Mouse (Mus musculus): ENCODE data around the gene Pank4.

Gene Pank4

DNA sequence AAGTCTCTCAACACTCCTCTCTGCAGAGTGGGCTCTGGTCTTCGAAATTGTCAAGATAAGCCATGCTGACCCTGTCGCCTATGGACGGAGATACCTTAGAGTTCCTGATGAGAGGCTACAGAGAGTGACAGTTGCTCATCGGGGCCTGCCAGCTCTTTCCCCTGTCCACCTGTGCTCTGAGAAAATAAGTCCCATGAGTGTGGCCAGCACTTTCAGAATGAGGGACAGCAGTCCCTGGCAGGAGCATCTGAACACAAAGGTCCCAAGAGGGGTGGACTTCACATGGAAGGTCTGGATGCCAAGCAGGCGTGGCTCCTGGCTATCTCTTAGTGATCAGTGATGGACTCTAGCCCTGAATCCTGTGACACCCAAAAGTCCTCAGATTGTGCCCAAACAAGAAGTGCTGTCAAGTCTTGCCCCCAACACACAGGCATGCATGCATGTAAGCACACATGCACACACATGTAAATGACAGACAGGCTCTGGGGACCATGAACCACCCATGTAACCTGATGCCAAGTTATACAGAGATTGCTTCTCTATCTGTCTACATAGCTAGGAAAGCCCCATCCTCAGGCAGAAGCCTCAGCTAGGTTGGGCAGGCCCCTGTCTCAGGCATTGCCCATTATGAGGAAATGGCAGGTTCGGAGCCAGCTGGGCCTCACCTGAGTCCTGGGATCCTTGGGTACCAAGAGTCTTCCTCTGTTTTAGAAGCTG lies 20.4 kb upstream of the Pank4 start:
- DNase-seq (ENCODE audit: low read depth), result no peak

DNA sequence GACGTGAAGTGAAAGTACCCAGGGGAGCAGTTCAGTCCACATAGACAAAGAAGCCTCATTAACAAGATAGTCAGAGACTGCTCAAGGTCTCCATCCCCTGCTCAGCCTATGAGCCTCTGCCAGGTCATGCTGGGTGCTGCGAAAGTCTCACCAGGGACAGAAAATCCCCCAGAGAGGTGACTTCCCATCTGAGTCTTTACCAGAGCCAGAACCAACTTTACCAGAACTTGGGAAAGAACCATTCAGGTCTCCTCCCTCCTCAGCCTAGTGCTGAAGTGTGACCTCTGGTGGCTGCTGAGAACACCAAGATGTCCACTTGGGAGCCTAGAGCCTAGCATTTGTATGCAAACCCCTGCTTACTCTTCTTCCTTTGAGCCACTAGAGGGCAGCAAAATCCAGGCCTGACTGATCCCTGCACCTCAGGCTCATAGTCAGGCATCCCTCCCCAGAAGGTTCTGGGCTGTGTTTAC lies 19.8 kb upstream of the Pank4 start:
- peak; percentile 89 for DNase-seq (ENCODE audit: low read depth)

DNA sequence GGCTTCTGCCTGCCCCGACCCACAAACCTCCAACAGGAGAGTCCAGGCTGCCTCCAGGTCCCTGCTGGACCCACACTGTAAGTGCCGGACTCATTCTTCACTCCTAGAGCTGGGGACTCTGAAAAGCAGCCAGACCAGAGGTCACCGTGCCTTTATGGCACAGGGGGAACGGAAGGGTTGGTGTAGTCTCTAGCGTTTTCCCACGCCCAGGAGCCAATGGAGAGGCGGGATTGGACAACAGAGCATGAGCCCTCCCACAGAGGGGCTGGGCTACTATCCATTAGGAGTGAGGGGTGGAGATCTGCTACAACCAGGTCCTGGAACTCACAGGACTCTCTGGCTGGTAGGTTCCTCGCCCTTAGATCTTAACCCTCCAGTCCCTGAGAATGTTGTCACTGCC lies 17.6 kb upstream of the Pank4 start:
- no peak for DNase-seq (ENCODE audit: low read depth)

DNA sequence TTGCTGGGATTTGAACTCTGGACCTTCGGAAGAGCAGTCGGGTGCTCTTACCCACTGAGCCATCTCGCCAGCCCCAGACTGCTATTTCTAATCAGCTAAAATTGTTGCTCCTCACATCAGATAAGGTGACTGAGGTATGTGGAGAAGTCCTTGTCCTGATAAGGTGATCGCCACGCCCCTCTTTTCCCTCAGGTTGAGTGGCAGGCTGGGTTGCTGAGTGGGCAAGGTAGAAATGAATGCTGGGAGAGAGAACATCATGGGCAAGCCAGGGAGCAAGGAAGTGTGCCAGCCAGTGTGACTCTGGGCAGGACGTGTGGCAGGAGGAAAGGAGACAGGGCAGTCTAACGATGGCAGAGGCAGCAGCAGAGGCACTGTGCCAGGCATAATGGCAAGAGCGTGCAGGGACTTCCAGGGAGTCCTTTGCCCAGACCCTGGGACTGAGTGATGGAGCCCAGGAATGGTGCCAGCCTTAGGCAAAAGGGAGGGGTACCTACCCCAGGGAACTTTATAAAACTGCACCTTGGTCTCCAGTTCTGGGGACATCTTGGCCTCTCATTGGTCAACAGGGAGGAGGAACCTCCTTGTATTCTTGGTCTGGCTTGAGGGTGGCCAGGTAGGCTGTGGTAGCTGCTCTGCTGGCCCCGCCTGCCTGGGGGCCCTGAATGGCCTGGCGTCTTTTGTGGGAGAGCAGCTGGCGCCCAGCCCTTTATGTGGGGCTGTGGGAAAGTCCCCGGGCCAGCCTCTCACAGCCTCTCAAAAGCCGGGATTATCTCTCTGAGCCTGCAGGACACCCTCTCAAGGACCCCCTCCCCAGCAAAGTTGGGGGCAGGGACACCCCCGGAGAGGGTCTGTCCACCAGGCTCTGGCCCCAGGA lies 15.6 kb upstream of the Pank4 start:
- no peak for DNase-seq (ENCODE audit: low read depth)

DNA sequence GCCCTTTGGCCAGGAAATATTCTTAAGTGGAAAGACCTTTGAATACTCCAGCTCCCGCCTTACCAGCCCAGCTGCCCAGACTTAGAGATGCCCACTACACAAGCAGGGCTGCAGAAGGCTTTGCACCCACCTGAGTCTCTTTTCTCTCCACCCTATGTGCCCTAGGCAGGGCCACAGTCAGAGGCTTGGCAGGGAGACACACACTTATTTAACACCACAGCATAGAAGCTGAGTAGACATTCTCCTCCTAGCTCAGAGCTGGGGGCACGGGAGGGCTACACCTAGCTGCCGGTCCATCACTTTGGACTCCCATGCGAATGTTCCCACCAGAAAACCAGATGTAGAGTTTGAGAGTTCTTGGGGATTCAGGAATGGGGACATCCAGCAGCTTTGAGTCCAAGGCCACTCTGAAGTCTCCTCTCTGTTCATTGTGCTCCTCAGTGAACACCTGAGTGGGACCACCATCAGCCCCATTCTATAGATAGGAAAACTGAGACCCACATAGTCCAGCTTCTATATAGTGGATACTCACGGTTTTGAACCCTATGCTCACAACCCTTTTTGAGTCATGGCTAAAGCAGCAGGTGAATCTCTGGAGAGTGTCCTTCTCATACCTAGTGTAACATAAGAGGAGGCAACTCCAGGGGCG lies 14.9 kb upstream of the Pank4 start:
- DNase-seq (ENCODE audit: low read depth), result no peak

DNA sequence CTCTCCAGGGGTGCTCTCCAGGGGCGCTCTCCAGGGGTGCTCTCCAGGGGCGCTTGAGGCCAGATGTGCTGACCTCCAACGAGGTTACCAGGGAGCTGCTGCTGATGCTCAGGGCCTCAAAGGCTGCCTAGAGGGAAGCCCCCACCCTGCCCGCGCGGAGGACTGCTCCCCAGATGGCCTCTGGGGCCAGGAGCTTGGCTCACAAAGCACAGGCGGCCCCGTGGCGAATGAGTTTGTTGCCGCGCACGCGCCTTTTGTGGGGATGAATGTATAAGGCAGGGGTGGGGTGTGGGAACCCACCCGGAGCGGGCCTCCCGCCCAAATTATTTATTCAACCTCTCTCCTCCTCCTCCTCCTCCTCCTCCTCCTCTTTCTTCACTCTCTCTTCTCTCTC lies 14.3 kb upstream of the Pank4 start:
- no peak for DNase-seq (ENCODE audit: low read depth)

DNA sequence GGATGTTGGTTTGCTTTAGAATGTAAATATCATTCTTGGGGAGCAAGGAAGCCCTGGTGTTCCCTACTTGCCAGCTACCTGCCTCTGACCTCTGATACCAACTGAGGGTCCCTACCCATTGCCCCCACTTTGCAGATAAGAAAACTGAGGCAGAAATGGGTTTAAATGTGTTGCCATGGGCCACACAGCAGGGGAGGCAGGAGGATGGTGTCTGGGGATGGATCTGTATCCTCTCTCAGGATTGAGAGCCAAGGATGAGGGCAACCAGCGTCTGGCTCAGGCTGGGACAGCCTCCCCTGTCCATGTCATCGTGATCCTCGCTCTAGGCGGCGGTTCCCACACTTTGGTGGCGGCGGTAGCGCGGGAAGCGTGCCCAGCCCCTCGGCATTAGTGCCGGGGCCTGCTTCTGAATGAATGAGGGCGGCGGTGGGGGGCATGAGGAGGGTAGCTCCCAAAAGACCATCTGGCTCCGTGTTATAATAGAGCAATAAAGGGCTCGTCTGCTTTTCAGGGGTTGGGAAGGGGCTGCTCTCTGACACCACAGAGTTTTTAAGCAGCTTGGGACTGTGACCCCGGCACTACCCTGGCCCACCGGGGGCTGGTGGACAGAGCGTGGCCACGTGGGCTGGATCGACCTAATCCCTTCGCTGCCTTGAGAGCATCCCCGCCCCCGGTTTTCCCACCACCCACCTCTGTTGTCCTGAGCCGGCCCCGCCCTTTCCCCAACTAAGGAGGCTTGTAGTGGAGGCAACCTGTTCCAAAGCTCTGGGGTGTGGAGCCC lies 11.3 kb upstream of the Pank4 start:
- no peak for DNase-seq (ENCODE audit: low read depth)

DNA sequence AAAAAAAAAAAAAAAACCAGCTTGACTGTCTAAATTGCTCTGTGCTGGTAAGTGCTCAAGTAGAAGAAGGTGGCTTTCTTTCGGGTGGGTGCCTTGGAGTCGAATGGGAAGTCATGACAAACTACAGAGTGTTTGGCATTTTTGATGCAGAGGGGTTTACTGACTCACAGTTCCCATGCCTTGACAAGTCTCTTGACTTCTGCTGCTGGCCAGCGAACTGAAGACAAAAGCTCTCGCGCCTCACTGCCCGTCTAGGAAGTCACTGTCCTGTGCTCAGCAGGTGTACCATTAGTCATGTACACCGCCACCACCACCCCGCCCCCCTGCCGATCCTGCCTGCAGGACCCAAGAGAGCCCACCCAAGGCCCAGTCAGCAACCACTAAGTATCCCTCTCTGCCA lies 7.3 kb upstream of the Pank4 start:
- no peak for DNase-seq (ENCODE audit: low read depth)

DNA sequence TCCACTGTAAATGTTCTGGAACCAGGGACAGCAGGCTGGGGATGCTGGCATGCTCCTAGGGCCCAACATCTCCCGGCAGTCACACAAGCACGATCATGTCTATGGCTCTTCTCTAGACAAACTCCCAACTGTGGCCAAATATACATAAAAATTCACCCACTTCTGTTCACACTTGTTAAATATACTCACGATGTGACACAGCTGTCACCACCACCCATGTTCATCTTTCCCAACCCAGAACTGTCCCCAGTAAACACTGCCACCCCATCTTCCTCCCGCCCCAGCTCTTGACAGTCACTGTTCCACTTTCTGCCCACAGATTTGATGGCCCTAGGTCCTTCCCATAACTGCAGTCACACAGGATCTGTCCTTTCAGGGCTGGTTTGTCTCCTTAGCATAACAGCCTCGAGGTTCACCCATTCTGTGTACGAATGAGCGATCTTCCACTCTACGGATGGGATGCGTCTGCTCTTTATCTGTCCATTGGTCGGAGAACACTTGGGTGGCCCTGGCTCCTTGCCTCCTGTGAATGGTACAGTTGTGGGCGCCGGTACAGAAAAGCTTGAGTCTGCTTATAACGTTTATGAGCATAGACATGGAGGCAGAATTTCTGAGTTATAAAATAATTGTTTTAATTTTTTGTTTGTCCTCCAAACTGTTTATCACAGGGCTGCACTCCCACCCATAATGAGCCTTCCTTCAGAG lies 6.5 kb upstream of the Pank4 start:
- DNase-seq (ENCODE audit: low read depth), result no peak

DNA sequence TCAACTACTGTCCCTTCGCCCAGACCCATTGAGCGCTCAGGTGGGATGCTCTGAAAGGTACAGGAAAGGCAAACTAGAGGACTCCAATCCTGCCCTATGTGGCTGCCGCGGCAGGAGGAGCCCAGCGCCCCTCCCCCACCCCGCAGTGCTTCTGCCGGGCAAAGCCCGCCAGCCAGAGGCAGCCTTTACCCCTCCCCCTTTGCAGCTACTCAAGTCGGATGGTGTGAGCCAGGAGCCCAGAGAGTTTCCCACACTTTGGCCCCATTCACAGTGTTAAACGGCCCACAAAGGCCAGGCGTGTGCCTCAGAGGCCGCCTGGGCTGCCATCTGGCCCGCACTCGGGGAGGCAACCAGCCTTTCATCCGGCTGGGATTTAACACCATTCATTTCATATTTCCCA lies 5.8 kb upstream of the Pank4 start:
- no peak for DNase-seq (ENCODE audit: low read depth)

DNA sequence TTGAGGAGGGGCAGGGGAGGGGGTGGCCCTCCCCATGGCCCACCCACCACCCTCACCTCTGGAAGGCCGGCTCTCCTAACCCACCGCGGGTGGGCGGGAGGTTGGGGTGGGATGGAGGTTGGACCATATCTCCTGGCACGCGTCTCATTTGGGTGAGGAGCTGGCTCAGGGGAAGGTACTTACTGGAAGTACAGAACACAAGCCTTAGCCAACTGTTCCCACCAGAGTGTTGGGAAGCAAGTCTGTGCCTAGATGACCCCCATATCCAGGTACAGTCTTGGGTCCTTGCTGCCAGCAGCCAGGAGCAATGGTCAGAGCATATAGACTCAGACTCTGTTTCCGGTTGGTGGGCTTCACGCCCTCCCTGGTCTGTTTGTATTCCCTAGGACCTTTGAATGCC lies 5.3 kb upstream of the Pank4 start:
- no peak for DNase-seq (ENCODE audit: low read depth)

DNA sequence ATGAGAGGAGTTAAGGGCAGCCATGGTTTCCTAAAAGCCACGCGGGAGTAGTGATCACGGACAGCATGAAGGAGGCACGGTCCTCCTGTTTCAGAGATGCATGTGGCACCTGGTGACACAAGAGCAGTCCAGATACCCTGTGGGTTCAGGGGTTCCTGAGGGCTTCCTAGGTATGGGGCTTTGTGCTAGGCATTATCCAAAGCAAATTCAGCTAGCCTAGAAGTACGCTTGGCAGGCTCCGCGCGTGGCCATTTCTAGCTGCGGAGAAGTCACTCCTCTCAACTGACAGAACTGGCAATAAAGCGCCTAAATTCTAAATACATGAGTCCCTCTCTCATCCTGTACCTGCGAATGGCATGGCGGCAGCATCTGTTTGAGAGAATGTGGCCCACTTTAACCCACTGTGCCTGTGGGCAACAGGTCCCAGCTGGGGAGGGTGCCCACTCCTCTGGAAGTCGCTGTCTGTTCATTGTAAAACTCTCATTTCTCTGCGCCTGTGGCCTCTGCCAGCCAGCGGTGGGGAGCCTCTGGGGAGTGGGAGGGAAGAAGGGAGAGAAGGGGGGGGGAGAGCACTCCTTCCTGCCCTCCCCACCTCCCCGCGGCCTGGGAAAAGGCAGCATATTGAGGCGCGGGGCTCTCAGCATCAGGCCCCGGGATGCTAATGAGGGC lies 3.8 kb upstream of the Pank4 start:
- DNase-seq (ENCODE audit: low read depth), result no peak

DNA sequence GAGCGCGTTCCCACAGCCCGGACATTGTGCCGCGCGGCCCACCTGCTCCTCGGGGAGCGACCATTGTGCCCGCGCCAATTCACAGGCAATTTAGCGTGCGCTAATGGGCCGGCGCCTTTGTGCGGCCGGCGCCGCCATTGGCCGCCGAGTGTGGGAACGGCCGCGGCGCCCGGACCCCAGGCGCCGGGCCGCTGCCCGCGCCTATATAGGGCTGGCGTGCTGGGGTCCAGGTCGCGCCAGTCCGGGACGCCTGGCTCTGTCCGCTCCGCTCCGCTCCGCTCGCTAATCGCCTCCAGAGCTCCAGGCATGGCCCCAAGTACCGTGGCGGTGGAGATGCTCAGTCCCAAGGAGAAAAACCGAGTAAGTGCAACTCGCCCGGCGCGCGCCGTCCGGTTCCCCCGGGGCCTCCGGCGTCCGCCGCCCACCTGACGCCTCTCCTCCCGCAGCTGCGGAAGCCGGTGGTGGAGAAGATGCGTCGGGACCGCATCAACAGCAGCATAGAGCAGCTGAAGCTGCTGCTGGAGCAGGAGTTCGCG lies 3.2 kb upstream of the Pank4 start, which contains the start of gene Hes5:
Gene Hes5, plus strand, starts transcription at position 234 of the 536 bp plus-strand sequence.
- no peak for DNase-seq (ENCODE audit: low read depth)

DNA sequence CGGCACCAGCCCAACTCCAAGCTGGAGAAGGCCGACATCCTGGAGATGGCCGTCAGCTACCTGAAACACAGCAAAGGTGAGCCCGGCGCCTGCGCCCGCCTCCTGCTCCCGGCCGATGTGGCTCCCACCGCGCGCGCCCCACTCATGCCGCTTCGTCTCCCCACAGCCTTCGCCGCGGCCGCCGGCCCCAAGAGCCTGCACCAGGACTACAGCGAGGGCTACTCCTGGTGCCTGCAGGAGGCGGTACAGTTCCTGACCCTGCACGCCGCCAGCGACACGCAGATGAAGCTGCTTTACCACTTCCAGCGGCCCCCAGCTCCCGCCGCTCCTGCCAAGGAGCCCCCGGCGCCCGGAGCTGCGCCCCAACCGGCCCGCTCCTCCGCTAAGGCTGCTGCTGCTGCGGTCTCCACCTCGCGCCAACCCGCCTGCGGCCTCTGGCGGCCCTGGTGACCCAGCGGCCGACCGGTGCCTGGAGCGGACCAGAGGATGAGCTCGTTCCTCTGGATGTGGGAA lies 2.6 kb upstream of the Pank4 start:
- no peak for DNase-seq (ENCODE audit: low read depth)

DNA sequence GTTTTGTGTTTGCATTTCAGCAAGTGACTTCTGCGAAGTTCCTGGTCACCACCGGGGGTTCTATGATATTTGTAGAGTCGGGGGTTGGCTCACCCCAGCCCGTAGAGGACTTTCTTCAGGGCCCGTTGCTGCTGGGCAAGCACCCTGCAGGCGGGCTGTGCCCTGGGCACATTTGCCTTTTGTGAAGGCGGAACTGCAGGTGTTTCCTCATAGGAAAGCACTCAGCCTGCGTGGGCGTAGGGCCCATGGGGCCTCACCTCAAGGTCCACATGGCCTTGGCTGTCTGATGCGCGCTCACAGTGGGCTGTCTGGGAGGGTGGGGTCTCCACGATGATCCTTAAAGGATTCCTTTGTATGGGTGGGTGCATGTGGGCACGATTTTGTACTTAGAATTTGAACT lies 2.0 kb upstream of the Pank4 start:
- no peak for DNase-seq (ENCODE audit: low read depth)

DNA sequence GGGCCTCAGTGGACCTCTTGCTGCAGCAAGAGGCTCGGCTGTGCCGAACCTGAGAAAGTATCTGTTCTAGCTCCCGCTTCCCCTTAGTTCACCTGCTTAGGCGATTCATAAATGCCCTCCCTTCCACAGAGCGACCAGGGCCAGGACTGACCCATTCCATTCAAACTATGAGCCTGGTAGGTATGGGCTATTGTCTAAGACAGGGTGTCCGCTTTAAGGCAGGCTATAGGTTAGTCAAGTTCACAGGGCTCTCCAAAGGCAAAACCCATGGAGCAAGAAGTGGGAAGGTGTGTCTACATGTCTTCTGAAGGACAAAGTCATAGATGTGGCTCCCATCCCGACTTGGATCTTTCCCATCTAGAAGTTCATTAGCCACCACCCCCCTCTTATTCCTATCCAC lies 1.2 kb upstream of the Pank4 start:
- DNase-seq (ENCODE audit: low read depth), result no peak

DNA sequence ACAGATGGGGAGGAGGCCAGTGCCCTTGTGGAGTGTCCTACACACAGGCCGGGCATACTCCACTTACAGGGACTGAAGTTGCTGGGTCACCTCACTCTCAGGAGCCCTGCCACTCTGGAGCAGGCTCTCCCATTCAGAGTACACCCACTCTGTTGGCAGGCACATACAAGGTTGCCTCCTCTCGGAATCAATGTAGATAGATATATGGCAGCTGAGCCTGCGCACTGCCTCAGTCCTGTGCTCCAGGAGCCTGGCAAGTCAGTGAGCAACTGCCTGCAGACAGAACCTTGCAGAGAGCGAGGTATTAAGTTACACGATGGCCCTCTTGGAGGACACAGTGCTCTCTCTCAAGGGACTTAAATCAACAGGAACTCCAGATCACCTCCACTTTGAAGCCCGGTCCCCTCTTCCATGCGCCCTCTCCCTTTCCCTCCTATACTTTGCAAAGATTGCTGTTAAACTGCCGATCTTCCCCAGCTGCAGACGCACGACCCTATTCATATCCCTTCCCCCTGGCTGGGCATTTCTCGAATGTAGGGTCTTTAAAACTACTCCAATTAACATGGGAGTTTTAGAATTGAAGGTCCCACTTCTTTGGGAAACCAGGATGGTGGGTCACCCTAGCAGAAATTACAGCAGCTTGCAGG lies 610 bp upstream of the Pank4 start:
- DNase-seq (ENCODE audit: low read depth), result no peak

DNA sequence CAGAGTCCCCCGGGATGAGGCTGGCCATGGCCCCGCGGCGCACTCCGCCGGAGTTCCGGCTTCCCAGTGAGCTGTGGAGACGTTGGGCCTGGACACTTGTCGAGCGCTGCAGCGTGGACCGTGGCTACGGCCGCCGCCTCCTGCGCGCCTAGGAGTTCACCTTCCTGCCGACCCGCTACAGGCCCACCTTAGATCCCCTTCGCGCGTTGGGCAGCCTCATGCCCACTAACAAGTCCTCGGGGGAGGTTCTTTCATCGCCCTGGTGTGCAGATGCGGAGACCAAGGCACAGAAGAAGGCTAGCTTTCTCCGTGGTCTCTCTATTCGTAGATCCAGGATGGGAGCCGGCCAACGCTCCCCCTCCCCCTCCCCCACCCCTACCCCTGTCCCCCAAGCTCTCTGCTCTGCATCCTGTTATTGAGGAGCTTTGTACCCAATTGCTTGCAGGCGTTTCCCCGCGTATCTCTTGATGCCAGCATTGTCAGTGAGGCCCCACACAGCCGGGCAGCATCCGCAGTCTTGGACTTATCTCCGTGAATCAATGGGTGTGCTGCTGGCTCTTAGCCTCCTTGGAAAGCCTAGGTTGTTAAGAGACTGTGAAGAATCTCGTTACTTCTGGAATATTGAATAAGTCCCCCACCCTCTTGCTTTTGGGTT lies 785 bp downstream of the Pank4 start:
- peak; percentile 80 for DNase-seq (ENCODE audit: low read depth)

DNA sequence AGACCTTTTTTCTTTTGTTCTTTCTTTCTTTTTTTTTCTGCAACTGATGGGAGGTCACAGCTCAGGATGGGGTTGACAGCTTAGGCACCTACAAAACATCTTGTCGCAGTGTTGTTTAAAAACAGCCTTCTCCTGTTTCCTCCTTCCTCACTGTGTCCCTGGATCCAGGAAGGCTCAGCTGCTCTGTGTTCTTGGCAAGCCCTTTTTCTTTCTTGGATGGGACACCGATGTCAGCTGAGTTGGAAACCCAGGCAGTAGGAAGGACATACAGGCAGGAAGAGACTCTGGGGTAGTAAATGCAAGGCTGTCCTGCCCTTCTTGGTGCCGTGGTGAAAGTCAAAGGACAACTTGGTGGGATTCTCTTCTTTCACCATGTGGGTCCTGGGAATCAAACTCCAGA lies 1.9 kb downstream of the Pank4 start:
- DNase-seq (ENCODE audit: low read depth), result no peak
